Mouse (Mus musculus) yolk sac, embryonic 10.5 days (tissue): ENCODE results near the gene Snapc1.
A peak's percentile ranks its signal among the peaks of the same experiment; 100 is the strongest.

ENCODE experiments used
- DNase-seq: peaks from one replicate; pipeline ENCODE4 v3.0.0-alpha.2; 2017; ENCODE audit warnings: low spot score

Snapc1 gene

DNA sequence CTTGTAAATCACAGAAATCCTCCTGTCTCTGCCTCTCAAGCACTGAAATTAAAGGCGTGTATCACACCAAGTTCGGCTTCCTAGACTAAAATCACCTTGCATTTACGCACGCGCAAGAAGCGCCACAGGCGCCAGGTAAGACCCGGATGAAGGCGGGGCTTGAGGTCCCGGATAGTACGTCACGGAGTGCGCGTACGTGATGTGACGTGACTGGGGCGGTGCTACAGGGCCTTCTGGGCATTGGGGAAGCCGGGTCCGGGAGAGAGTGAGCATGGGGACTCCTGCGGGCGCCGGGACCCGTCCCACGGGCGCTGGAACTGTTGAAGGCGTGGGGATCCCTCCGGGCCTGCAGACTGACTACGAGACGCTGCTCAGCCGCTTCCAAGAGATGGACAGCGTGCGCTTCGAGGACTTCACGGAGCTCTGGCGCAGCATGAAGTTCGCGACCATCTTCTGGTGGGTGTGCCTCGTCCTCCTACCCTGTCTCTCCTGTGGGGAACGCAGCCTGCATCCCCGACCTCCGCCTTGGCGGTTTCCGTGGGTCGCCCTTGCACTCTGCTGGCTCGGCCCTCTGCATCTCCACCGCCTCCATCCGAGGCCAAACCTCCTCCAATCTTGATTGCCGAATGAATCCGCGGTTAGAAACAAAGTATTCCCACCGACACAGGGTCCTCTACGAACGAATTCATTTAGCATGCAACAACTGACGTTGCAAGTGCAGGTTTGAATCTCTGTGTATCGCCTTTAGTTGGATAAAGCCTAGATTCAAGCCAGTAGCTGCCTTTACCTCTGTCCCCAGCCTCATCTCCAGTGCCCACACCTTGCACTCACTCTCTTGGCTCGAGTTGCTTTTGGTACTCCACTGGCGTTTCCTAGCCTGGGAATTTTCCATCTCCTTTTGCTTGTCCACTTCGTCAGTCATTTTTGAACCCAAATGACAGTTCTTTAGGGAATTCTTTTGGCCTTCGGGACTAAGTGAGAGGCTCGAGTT lies at the start of gene Snapc1:
Snapc1 (plus strand) TSS at position 191 of the 991 bp plus-strand sequence.
- DNase-seq, result peak; percentile 94

DNA sequence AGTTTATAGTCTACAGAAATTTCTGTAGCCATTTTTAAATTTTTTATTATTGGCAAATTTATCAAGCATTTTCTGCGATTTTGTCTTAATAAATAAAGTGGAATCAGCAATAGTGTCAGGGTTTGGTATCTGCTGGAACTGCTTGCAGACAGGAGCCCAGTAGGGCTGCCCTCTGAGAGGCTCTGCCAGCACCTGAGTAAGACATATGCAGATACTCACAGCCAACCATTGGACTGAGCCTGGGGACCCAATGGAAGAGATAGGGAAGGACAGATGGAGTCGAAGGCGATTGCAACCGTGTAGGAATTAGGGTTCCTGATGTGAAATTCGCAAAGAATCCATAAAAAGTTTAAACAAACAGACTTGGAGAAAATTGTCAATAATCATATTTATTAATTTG lies 45.8 kb upstream of the Snapc1 start:
- no peak for DNase-seq

DNA sequence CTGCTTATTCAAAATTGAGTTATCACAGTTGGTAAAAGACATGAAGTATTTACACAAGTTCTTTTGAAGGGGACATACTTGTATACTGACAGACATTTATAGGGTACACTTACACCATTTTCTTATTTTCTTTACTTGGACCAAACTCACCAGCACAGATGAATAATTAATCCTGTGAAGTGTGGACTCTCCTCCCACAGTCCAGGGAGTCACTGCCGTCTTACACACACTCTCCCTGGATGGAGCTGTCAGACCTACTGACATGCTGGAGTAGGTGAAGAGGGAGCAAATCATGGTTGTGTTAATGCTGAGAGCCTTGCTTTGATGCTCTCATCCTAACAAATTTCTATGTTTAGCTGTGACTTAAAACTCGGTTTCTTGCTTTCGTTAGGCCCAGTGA lies 34.0 kb upstream of the Snapc1 start:
- no peak for DNase-seq

DNA sequence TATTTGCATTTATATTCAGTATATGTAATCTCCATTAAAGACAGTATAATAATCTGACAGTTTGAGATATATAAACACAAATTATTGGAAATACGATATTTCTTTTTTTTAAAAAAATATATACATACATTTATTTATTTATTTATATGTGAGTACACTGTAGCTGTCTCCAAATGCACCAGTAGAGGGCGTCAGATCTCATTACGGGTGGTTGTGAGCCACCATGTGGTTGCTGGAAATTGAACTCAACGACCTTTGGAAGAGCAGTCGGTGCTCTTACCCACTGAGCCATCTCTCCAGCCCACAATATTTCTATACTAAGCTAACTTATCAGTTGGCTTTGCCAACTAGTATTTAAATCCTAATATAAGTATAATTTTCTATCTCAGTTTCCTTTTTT lies 33.0 kb upstream of the Snapc1 start:
- no peak for DNase-seq

DNA sequence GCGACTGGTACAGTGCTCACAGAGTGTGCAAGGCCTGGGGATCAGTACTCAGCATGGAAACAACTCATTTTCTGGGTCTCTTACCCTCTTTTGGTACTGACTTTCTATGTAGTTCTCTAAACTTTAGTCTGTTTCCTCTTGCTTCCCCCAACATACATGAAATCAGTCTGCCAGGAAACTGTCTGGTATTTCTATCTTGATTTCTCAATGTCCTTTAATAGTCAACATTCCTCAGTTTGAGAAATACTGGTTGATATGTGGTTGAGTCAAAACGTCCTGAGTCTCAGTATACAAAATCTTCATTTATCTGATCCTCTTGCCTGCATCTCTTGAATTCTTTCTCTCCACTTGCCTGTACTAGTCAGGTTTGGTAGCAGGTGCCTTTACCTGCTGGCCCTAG lies 29.8 kb upstream of the Snapc1 start:
- DNase-seq, result no peak

DNA sequence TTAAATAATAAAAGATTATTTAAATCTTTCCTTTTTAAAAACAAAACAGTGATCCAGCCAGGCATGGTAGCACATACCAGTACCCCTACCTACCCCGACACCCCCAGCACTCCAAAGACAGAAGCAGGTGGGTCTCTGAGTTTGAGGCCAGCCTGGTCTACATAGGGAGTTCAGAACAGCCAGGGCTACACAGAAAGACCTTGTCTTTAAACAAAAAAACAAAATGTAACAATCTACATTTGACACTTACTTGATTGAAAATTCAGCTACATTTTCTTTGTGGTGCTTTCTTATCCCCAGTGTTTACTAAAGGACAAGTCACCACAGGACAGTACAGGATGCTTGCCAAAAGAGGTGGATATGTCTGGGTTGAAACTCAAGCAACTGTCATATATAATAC lies 26.9 kb upstream of the Snapc1 start, which contains the start of gene Gm49321:
Gm49321 (plus strand) TSS at position 301 of the 400 bp plus-strand sequence.
- no peak for DNase-seq

DNA sequence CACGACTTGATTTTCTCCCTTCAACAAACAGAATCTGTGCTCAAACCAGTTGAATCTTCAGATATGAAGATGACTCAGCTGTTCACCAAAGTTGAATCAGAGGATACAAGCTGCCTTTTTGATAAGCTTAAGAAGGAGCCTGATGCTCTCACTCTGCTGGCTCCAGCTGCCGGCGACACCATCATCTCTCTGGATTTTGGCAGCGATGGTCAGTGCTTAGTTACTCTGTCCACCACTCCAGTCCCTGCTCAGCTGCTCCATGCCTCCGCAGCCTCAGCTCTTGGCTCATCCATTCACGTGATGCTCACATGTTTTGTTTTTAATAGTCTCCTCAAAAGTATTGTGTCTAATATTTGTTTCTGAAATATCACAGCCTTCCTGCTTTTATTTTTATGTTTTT lies 24.7 kb upstream of the Snapc1 start:
- no peak for DNase-seq

DNA sequence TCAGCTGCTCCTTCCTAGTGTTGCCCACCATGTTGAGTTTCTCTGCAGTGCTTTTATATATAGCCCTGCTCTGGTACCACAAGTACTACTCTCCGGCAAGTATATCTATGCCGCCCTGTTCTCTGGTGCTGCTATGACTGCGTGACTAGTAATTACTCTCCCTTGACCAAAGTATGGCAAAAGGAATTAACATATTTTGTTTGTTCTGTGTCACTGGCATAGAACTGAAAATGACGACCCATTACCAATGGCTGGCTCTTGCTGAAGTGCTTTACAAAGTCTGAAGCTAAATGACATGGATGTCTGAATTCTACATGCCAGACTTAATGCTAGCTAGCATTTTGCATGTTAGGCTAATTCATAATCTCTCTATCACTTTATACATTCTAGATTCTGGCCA lies 15.9 kb upstream of the Snapc1 start:
- no peak for DNase-seq

DNA sequence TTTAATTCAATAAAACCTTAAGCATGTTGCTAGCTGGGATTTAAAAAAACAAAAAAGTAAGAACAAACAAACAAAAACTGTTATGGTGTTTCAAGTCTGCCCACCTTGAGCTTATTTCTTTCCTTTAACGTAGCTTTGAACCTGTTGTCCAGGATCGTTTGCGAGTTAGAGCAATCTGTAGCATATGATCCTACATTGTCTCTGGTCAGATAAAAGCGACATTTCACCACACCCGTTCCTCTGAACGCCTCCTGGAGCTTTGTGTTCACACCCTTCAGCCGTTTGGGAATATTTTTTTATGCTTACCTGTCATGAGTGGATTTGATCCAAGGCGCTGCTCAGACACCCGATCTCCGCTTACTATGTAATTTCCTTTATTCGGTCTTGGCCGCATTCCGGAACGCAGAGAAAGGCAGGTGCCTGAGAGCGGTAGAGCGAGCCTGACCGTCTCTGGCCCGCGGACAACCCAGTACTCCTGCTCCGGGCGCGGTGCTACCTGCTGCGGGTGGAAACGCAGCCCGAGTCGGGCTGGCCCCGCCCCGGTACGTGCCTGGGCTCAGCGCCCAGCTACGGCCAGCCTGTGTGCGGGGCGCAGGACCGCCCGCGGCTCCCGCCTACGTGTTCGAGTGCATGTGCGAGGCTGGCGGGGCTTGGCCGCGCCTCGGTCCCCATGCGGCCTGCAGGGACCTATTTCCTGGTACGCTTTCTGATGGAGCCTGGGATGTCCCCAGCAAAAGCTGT lies 14.8 kb upstream of the Snapc1 start:
- DNase-seq, result peak; percentile 60

DNA sequence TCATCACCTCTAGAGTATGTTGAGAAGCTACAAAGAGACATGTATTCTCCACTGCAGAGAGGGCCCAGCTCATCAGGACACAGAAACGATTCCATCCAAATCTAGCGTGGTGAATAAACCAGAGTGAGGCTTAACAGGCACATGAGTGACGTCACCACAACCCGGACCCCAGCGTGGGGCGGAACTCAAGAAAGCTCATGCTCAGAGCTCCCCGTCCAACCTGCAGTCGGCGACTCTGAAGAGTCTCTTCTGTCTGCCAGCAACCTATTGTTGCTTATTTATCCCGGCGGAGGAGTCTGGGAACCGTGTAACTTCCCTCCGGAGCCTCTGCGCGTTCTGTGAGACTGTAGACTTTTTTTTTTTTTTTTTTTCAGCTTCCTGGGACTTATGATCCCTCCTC lies 11.4 kb upstream of the Snapc1 start:
- DNase-seq, result peak; percentile 42

DNA sequence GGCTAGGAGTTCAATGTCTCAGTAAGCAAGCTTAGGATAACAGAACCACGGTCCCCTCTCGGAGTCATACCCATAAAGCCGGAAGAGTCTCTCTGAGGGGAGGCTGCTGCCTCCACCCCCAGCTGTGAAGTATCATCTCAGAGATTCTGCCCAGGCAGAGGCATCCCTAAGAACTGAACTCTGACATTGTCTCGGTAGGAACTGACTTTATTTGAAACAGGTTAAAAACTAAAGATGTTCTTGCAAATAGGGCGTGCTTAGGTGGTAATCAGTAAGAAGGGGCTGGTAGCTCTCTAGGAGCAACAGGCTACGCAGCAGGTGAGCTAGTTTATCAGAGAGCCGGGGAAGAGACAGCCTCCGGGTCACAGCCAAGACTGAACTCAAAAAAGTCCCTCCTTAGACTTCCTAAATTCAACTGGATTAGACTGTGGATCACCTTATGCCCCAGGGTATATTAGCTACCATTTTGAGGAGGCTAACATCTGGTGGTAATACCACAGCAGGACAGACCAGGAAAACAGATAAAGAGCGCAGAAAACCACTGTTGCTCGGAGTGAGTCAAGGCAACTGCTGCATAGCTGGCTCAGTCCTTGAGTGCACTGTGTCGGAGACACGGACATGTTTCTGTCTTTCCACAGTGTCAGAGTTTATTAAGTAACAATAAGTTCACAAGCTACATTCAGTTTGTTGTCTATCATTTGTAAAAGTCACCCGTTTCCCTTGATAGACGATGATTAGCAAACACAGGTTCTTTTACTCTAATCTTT lies 10.7 kb upstream of the Snapc1 start:
- no peak for DNase-seq

DNA sequence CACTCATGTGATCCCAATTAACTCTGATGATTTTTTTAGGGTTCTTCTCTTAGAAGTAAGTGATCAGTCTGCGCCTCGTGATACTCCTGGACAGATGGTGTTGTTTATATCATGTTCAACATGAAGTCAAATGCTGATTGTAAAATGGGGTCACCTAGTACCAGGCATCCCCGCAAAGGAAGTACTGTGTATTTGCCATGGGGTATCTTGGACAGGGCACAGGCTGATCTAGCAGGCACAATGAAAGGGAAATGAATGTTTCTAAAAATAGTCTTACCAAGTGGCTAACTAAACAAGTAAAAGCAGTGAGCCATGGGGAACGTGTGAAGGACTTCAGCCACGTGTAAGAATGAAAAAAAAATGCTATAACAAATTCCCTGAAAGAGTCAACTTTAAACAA lies 9.5 kb upstream of the Snapc1 start:
- DNase-seq, result no peak

DNA sequence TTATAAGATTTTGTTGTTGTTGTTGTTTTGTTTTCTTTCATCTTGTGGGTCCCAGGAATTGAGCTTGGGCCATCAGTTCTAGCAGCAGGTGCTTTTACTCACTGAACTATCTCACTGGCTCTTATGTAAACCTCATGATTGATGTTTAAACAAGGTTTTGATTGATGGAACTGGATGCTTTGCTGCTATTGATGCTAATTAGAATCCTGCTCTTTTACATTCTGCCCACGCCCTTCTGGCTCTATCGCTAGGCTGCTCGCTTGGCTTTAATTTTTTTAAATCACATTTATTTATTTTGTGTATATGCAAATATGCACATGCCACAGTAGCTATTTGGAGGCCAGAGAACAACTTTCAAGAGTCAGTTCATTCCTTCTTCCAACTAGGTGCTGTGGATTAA lies 6.6 kb upstream of the Snapc1 start:
- DNase-seq, result no peak

DNA sequence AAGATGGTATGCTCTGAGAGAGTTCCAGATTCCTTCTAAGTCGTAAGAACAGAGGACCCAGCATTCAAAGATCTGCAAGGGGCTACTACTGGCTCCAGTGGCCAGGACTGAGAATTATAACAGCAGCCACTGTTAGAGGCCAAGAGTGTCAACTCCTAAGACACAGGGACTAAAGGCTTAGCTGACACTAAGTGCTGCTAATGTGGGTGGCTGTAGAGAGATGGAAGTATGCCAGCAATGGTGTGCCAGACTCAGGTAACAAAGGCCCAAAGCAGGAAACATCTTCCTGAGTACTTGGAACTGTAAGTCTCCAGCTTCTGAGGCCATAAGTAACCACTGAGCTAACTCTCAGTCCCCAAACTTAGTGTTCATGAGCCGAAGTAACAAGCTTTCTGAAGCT lies 5.5 kb upstream of the Snapc1 start:
- DNase-seq, result no peak

DNA sequence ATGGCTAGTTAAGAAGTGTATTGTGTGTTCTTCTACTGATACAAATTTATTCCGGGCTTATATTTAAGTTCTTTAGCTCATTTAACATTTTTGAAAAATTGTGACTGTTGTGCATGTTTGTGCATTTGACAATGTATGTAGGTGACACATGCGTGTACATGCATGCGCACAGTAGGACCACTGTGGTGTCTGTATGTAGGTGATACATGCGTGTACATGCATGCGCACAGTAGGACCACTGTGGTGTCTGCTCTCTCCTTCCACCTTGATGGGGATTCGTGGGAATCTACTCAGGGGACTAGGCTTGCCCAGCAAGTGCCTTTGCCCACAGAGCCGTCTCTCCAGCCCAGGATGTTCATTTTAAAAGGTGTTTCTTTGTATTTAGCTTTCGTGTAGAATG lies 4.9 kb downstream of the Snapc1 start:
- no peak for DNase-seq

DNA sequence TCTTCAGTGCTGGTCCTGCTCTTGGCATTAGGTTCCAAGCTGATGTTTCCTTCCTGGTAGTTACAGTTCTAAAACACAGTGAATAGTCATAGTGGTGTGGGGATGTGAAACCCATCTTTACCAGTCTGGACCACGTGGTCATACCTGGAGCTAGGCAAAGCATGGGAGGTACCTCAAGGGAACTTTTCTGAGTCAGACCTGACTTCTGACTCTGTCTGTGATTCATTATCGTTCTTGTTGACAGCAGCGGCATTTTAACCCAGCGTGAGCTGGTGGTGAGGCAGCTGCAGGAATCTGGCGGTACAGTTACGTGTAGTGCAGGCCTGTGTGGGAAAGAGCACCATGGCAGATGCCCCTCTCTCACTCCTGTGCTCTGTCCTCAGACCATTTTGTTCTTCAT lies 10.3 kb downstream of the Snapc1 start:
- no peak for DNase-seq

DNA sequence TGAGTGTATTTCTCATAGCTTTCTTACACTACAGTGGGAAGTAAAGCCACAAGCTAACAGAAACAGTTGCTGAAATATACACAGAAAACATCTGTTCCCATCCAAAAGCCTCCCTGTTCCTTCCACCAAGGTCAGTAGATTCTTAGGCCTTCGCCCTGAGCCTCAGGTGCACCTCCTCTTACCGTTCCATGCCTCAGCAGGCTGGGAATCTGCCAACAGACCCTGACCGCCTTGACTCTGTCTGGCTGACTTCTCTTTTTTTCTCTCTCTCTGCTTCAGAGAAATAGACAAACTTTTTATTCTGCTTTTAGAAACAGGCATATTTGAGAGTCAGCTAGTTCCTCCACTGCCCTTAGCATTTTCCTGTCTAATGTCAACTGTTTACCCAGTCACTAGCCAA lies 13.9 kb downstream of the Snapc1 start:
- no peak for DNase-seq

DNA sequence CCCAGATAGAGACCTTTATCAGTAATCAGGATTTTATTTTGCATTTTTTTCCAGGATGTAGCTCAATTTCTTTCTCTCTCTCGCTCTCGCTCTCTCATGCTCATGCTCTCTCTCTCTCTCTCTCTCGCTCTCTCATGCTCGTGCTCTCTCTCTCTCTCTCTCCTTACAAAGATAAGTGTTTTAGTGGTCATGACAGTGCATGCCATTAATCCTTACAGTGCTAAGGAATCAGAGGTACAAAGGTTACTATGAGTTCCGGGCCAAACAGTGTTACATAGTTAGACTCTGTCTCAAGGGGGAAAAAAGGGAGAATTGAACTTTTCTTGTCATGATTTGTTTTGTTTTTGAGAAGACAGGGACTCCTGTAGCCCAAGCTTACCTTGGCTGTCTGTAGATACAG lies 15.4 kb downstream of the Snapc1 start:
- no peak for DNase-seq

DNA sequence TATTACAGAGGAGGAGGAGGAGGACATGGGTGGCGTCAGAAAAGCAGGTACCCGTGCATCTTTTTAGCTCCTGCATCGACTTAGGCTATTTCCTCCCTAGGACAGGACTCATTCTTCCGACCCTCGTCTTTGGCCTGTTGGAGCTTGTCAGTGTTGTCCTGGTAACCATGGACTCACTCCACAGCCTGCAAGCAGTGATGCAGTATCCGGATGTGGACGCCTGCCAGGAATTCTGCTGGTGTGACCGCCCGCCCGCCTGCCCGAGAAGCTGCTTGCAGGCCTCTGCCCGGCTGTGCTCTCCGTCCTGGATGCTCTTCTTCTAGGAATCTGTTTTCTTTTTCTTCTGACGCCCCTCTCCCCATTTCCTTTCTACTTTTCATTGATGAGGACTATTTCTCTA lies 18.3 kb downstream of the Snapc1 start:
- DNase-seq, result no peak

DNA sequence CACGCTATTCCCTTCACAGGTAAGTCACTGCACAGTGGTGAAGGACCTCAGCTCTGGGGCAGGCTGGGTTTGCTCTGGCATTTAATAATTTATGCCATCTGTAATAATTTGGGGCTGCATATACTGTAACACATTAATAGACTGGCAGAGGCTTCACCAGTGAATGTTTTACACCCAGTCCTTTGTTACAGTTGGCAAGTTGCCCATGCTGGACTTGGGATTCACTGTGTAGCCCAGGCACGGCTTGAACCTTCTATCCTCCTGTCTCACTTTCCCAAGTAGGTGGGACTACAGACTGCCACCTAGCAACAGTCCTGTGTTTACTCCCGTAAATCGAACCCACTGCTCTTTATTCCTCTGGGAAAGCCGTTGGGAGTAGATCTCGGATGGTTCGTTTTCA lies 22.0 kb downstream of the Snapc1 start:
- DNase-seq, result no peak

DNA sequence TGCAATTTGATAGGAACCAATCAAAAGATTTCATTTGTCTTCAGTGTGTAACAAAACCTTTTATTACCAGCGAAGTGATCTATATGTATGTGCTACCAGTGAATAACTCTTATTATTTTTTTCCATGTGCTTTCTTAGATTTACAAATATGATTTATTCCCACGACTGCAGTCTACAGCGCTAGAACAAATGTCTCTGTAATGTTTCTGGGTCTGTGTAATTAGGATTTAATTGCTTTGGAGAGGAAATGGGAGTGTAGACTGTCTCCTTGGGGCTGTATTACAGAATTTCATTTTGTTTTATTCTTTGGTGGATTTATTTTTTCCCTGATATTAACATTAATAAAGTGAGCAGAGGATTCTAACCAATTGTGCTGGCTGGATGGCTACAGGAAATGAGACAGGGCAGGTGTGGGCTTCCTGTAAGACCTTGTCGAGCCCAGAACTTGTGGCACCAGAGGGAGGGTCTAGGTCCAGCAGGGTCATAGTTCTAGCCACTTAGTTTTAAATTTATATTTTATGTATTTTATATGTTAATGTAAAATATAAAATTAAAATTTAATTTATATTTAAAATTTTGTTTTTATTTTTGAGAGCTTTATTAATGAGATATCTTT lies 24.2 kb downstream of the Snapc1 start:
- no peak for DNase-seq

DNA sequence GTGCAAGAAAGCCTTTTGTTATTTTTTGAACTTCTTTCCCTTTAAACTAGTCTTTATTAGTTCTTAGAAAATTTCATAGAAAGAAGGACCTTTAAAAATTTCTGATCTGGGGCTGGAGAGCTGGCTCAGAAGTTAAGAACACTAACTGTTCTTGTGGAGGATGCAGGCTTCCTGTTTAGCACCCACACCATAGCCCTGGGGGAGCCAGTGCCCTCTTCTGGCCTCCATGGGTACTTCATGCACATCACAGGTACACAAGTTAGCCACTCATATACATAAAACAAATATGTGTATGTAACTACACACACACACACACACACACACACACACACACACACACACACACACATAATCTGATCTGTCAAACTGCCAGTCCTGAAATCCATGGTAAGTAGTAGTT lies 25.3 kb downstream of the Snapc1 start:
- DNase-seq, result no peak
